In the genomic region with DNA sequence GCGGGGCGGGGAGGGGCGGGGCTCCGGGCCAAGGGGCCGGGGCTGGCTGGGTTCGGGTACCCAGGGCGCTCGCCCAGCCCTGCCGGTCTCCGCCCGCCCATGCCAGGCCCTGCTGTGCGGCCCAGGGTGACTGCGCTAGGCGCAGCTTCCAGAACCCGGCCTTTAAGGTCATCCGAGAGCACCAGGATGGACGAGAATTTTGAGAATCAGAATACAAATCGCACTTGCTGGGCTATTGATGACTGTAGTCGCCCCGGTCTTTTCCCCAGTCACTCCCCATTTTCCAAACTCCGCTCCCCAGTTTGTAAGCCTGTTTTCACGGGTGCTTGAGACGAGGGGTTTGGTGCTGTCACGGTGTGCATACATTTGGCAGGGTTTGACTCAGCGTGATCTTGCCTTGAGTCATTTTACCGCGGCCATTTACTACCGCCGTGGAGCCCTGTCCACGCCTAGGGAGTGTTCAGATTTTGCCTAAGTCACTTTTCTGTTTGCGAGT, we compare ENCODE assay signal across 7 mouse cellular contexts. TPM values are rescaled to one million over a fixed set of nuclear protein-coding genes. Genes with fewer than 3 reads are reported as not detected.
DNase-seq lines count a peak whose midpoint lies in the region; ATAC-seq and TF ChIP-seq lines count a peak whose summit lies in the region.

No protein-coding gene starts in this region.

- WGBS in lung, embryonic 16.5 days: under 1% methylated on average over 23 of the region's 31 CpGs
- 1% methylated on average over 23 of the region's 31 CpGs for WGBS in forebrain, embryonic 11.5 days
- 1% methylated on average over 31 of the region's 31 CpGs for WGBS in liver, adult 2 months
- WGBS in stomach, embryonic 15.5 days: 1% methylated on average over 25 of the region's 31 CpGs

- no peaks in the 10 kb centered on the region for H3K9me3 ChIP-seq in lung, embryonic 16.5 days (ENCODE audit: control insufficient read depth, low read length)
- H3K9me3 ChIP-seq in forebrain, embryonic 11.5 days (ENCODE audit: control insufficient read depth, low read length): no peaks in the 10 kb centered on the region
- H3K9me3 ChIP-seq in stomach, embryonic 15.5 days: no peaks in the 10 kb centered on the region

- H3K4me2 ChIP-seq in lung, embryonic 16.5 days (ENCODE audit: low read depth, low read length): peak overlapping the region; percentile 84
- H3K4me2 ChIP-seq in forebrain, embryonic 11.5 days (ENCODE audit: low read depth, low read length, severe bottlenecking): peak overlapping the region; percentile 56
- peak overlapping the region; percentile 64 for H3K4me2 ChIP-seq in stomach, embryonic 15.5 days

- peaks cover 6% of the 10 kb centered on the region for H3K4me1 ChIP-seq in lung, embryonic 16.5 days (replicated peaks; ENCODE audit: control insufficient read depth, insufficient read depth, low read length)
- H3K4me1 ChIP-seq in bone marrow macrophage, adult 2 months (ENCODE audit: control insufficient read depth, insufficient read depth, low read length): peaks cover 6% of the 10 kb centered on the region
- no peaks in the 10 kb centered on the region for H3K4me1 ChIP-seq in forebrain, embryonic 11.5 days (replicated peaks; ENCODE audit: control insufficient read depth, insufficient read depth, low read length)
- H3K4me1 ChIP-seq in liver, adult 2 months (ENCODE audit: control insufficient read depth, insufficient read depth, low read length): peaks cover 1% of the 10 kb centered on the region; the same call in 1 of the 2 replicates
- H3K4me1 ChIP-seq in stomach, embryonic 15.5 days: peaks cover 5% of the 10 kb centered on the region; the same call in 1 of the 2 replicates

- peak overlapping the region; percentile 83 for H3K4me3 ChIP-seq in lung, embryonic 16.5 days (ENCODE audit: low read length)
- peak overlapping the region; percentile 67 for H3K4me3 ChIP-seq in bone marrow macrophage, adult 2 months (ENCODE audit: insufficient read depth, low read length)
- H3K4me3 ChIP-seq in forebrain, embryonic 11.5 days (ENCODE audit: low read depth, low read length): peak overlapping the region; percentile 65
- H3K4me3 ChIP-seq in liver, adult 2 months (ENCODE audit: insufficient read depth, low read depth, low read length): peak overlapping the region; percentile 90
- H3K4me3 ChIP-seq in stomach, embryonic 15.5 days (replicated peaks): peak overlapping the region; percentile 69

- H3K27ac ChIP-seq in lung, embryonic 16.5 days (ENCODE audit: low read length): peak overlapping the region; percentile 87
- H3K27ac ChIP-seq in bone marrow macrophage, adult 2 months (ENCODE audit: insufficient read depth, low read depth, low read length): peak overlapping the region; percentile 54
- peak overlapping the region; percentile 60; the same call in 1 of the 2 replicates for H3K27ac ChIP-seq in forebrain, embryonic 11.5 days (ENCODE audit: low read depth, low read length)
- peak overlapping the region; percentile 82 for H3K27ac ChIP-seq in liver, adult 2 months (replicated peaks; ENCODE audit: insufficient read depth, low read depth, low read length)
- peak overlapping the region; percentile 88 for H3K27ac ChIP-seq in stomach, embryonic 15.5 days

- peak; percentile 91 for ATAC-seq in lung, embryonic 16.5 days (ENCODE audit: low read depth)
- peak; percentile 93 for ATAC-seq in forebrain, embryonic 11.5 days (replicated peaks; ENCODE audit: low FRiP score)
- peak; percentile 88 for ATAC-seq in stomach, embryonic 15.5 days (ENCODE audit: insufficient read depth, low FRiP score, low read depth)

- no peak for TF ChIP-seq CTCF in bone marrow macrophage, adult 2 months (IDR thresholded peaks at IDR 0.05; ENCODE audit: low read depth, low read length)
- TF ChIP-seq CTCF in liver, adult 2 months (IDR thresholded peaks at IDR 0.05; ENCODE audit: low read depth, low read length): no peak

- peak overlapping the region; percentile 74 for H3K9ac ChIP-seq in lung, embryonic 16.5 days (ENCODE audit: low read length)
- H3K9ac ChIP-seq in forebrain, embryonic 11.5 days (ENCODE audit: low read length): peak overlapping the region; percentile 73
- H3K9ac ChIP-seq in liver, adult 2 months (ENCODE audit: low read depth, low read length): peak overlapping the region; percentile 79
- peak overlapping the region; percentile 65 for H3K9ac ChIP-seq in stomach, embryonic 15.5 days

- peaks cover 18% of the 10 kb centered on the region for H3K36me3 ChIP-seq in lung, embryonic 16.5 days (ENCODE audit: control insufficient read depth, insufficient read depth, low read length)
- peaks cover 3% of the 10 kb centered on the region; the same call in 1 of the 2 replicates for H3K36me3 ChIP-seq in forebrain, embryonic 11.5 days (ENCODE audit: control insufficient read depth, insufficient read depth, low read length)
- peaks cover 28% of the 10 kb centered on the region for H3K36me3 ChIP-seq in liver, adult 2 months (ENCODE audit: control insufficient read depth, insufficient read depth, low read length)
- peaks cover 26% of the 10 kb centered on the region for H3K36me3 ChIP-seq in stomach, embryonic 15.5 days

- DNase-seq in lung, postnatal 14 days: no peak
- DNase-seq in forebrain, embryonic 11.5 days (ENCODE audit: low spot score): no peak
- DNase-seq in liver, adult 2 months (ENCODE audit: extremely low read depth, low read depth, low spot score): peak; percentile 66
- no peak for DNase-seq in natural killer cell, adult 2 months (ENCODE audit: low spot score in 2 of 2)

- no peak for TF ChIP-seq POLR2A in bone marrow macrophage, adult 2 months (IDR thresholded peaks at IDR 0.05; ENCODE audit: borderline replicate concordance, low read depth, low read length)
- TF ChIP-seq POLR2A in liver, adult 2 months (IDR thresholded peaks at IDR 0.05; ENCODE audit: extremely low read depth, insufficient read depth, low read length): no peak; the same call in 1 of the 2 replicates

- no peaks in the 10 kb centered on the region; the same call in 1 of the 2 replicates for H3K27me3 ChIP-seq in lung, embryonic 16.5 days (ENCODE audit: control insufficient read depth, insufficient read depth, low read depth, low read length)
- no peaks in the 10 kb centered on the region for H3K27me3 ChIP-seq in forebrain, embryonic 11.5 days (ENCODE audit: control insufficient read depth, insufficient read depth, low read length)
- no peaks in the 10 kb centered on the region for H3K27me3 ChIP-seq in liver, adult 2 months (ENCODE audit: control insufficient read depth, insufficient read depth, low read length)
- H3K27me3 ChIP-seq in stomach, embryonic 15.5 days (replicated peaks): no peaks in the 10 kb centered on the region

- 0 out of 2 replicates have a peak, but pooled peaks cover 3% of the 10 kb centered on the region for H3K79me2 ChIP-seq in liver, adult 2 months (ENCODE audit: control insufficient read depth, insufficient read depth, low read length)

RNA-seq across cellular contexts. Expression of a gene that starts 0.5 kb away (rescaled TPM):
- polyA plus RNA-seq in lung, embryonic 16.5 days (2015; fragmentation: Nextera tagmentation; extraction: Ambion mirVana): 113 and 114 TPM in 2 replicates
- polyA plus RNA-seq in bone marrow macrophage, adult 2 months (2012; ENCODE audit: insufficient read depth, insufficient read length, missing spikeins): 19.7 and 24.0 TPM in 2 replicates
- 115 and 116 TPM in 2 replicates for polyA plus RNA-seq in forebrain, embryonic 11.5 days (2014; fragmentation: Nextera tagmentation; extraction: Ambion mirVana)
- total RNA-seq in liver, adult 2 months (2014; rRNA removed): 8.4 and 9.1 TPM in 2 replicates
- polyA plus RNA-seq in liver, adult 2 months (2012; rRNA removed): 30.5 and 32.3 TPM in 2 replicates
- 111 and 117 TPM in 2 replicates for polyA plus RNA-seq in stomach, embryonic 15.5 days (2015; fragmentation: Nextera tagmentation; extraction: Ambion mirVana)

RNA-seq across cellular contexts. Expression of a gene that starts 9.4 kb away (rescaled TPM):
- polyA plus RNA-seq in lung, embryonic 16.5 days (2015; fragmentation: Nextera tagmentation; extraction: Ambion mirVana): 0.11 and 0.13 TPM in 2 replicates
- polyA plus RNA-seq in bone marrow macrophage, adult 2 months (2012; ENCODE audit: insufficient read depth, insufficient read length, missing spikeins): not detected in 2 replicates
- not detected in 2 replicates for polyA plus RNA-seq in forebrain, embryonic 11.5 days (2014; fragmentation: Nextera tagmentation; extraction: Ambion mirVana)
- total RNA-seq in liver, adult 2 months (2014; rRNA removed): not detected in 2 replicates
- polyA plus RNA-seq in liver, adult 2 months (2012; rRNA removed): 0.10 TPM in 1 of 2 replicates, not detected in the other
- polyA plus RNA-seq in stomach, embryonic 15.5 days (2015; fragmentation: Nextera tagmentation; extraction: Ambion mirVana): 0.08 and 0.12 TPM in 2 replicates

RNA-seq across cellular contexts. Expression of a gene that starts 34.8 kb away (rescaled TPM):
- polyA plus RNA-seq in lung, embryonic 16.5 days (2015; fragmentation: Nextera tagmentation; extraction: Ambion mirVana): not detected in 2 replicates
- not detected in 2 replicates for polyA plus RNA-seq in bone marrow macrophage, adult 2 months (2012; ENCODE audit: insufficient read depth, insufficient read length, missing spikeins)
- not detected in 2 replicates for polyA plus RNA-seq in forebrain, embryonic 11.5 days (2014; fragmentation: Nextera tagmentation; extraction: Ambion mirVana)
- not detected in 2 replicates for total RNA-seq in liver, adult 2 months (2014; rRNA removed)
- not detected in 2 replicates for polyA plus RNA-seq in liver, adult 2 months (2012; rRNA removed)
- not detected in 2 replicates for polyA plus RNA-seq in stomach, embryonic 15.5 days (2015; fragmentation: Nextera tagmentation; extraction: Ambion mirVana)

RNA-seq across cellular contexts. Expression of a gene that starts 58.1 kb away (rescaled TPM):
- polyA plus RNA-seq in lung, embryonic 16.5 days (2015; fragmentation: Nextera tagmentation; extraction: Ambion mirVana): 19.7 and 25.3 TPM in 2 replicates
- polyA plus RNA-seq in bone marrow macrophage, adult 2 months (2012; ENCODE audit: insufficient read depth, insufficient read length, missing spikeins): 14.9 and 17.2 TPM in 2 replicates
- 20.6 and 22.0 TPM in 2 replicates for polyA plus RNA-seq in forebrain, embryonic 11.5 days (2014; fragmentation: Nextera tagmentation; extraction: Ambion mirVana)
- 59.9 and 68.1 TPM in 2 replicates for total RNA-seq in liver, adult 2 months (2014; rRNA removed)
- 65.0 and 75.2 TPM in 2 replicates for polyA plus RNA-seq in liver, adult 2 months (2012; rRNA removed)
- 64.4 and 80.4 TPM in 2 replicates for polyA plus RNA-seq in stomach, embryonic 15.5 days (2015; fragmentation: Nextera tagmentation; extraction: Ambion mirVana)
